Mouse (Mus musculus) midbrain, embryonic 13.5 days (tissue): ENCODE measurements around the gene C1ql4. TPM values are rescaled to one million over a fixed set of nuclear protein-coding genes. Genes with fewer than 3 reads are reported as not detected.

Source experiments
- ATAC-seq: fragments of 200-750 bp; cut with Nextera tagmentation; 2 replicates; pipeline ENCODE4 v1.8.0; 2017; ENCODE audit warnings: mild to moderate bottlenecking, moderate TSS enrichment, moderate library complexity
- H3K27ac ChIP-seq: fragments of 300-500 bp; sonication (generic); 2 replicates; pipeline ENCODE4 v1.5.1; 2015; ENCODE audit warnings: inconsistent platforms, mild to moderate bottlenecking, moderate library complexity
- H3K27me3 ChIP-seq: fragments of 300-500 bp; sonication (generic); 2 replicates; pipeline ENCODE4 v1.6.1; 2015; ENCODE audit warnings: mild to moderate bottlenecking, inconsistent platforms
- H3K36me3 ChIP-seq: fragments of 300-500 bp; sonication (generic); 2 replicates; pipeline ENCODE4 v1.6.1; 2015; ENCODE audit warnings: mild to moderate bottlenecking, inconsistent platforms
- H3K4me1 ChIP-seq: fragments of 300-500 bp; sonication (generic); replicated peaks from 2 replicates; pipeline ENCODE4 v1.6.1; 2015; ENCODE audit warnings: inconsistent platforms
- H3K4me2 ChIP-seq: fragments of 300-500 bp; sonication (generic); replicated peaks from 2 replicates; pipeline ENCODE4 v1.6.1; 2015; ENCODE audit warnings: moderate library complexity, mild to moderate bottlenecking, inconsistent platforms
- H3K4me3 ChIP-seq: fragments of 300-500 bp; sonication (generic); replicated peaks from 2 replicates; pipeline ENCODE4 v1.5.1; 2015; ENCODE audit warnings: mild to moderate bottlenecking, inconsistent platforms
- H3K9ac ChIP-seq: fragments of 300-500 bp; sonication (generic); replicated peaks from 2 replicates; pipeline ENCODE4 v1.6.1; 2015; ENCODE audit warnings: mild to moderate bottlenecking, inconsistent platforms
- H3K9me3 ChIP-seq: fragments of 300-500 bp; sonication (generic); 2 replicates; pipeline ENCODE4 v1.6.1; 2016; ENCODE audit warnings: mild to moderate bottlenecking, inconsistent platforms
- WGBS: fragments of 180-500 bp; shearing (Covaris S2); methylation state at CpG from one replicate; pipeline ENCODE4 v1.1.7; 2015; 5-methylcytosine and 5-hydroxymethylcytosine counted together
- polyA plus RNA-seq: library from polyadenylated mRNA; unstranded; fragments of >200 nt; fragmentation: Nextera tagmentation; extraction: Ambion mirVana; gene quantifications from 2 replicates; pipeline ENCODE4 v1.2.1, GENCODE M21; 2015

Gene C1ql4
- polyA plus RNA-seq, 1 experiment from 2014 or later = 13.7 TPM

DNA sequence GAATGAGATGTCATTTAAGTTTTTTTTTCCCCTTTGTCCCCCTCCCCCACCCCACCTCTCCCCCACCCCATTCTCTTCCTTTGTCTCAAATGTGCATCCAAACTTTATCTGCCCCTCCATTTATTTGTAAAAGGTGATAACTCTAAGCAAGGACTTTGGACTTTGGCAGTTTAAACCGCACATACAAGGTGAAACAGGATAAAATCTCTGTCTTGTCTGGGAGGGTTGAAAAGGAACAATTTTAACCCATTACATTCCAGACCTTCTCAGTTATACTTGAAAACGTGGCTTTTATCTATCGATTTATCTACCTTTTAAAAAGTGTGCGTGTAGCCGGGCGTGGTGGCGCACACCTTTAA is 27.4 kb upstream of the C1ql4 start:
- Histone ChIP-seq H3K36me3 (no peaks in the 10 kb centered on the region), H3K9ac (no peak overlapping the region), H3K4me3 (no peak overlapping the region), H3K9me3 (no peaks in the 10 kb centered on the region), H3K4me2 (no peak overlapping the region), H3K4me1 (no peaks in the 10 kb centered on the region), H3K27me3 (no peaks in the 10 kb centered on the region), H3K27ac (no peak overlapping the region)
- no peak for ATAC-seq
- WGBS = 87% methylated on average over 7 of the region's 7 CpGs

DNA sequence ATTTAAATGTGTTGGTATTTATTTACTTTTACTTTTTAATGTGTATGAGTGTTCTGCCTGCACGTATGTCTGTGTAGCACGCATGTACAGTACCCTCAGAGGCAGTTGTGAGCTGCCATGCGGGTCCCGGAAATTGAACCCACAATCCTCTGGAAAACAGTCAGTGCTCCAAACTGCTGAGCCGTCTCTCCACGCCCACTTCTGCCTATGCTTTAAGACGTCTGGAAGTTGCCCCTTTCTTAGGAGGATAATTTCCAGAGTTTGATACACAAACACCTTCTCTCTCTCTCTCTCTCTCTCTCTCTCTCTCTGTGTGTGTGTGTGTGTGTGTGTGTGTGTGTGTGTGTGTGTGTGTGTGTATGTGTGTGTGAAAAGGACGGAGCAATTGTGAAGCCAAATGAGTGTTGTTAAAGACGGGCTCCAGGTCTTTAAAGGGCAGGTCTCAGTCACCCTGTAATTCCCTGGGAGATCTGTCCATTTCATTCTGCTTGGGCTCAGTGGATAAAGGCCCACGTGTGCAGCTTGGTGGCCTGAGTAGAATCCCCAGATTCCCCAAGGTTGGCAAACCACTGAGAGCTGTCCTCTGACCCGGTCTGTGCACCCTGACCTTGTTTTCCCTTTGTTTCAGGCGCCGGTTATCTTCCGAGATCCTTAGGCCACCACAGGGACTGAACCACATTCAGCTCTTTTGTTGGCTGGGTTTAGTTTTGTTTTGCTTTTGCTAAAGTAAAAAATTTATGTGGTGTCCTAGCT is 26.9 kb upstream of the C1ql4 start:
- WGBS = 50% methylated on average over 14 of the region's 14 CpGs
- Histone ChIP-seq H3K36me3 (no peaks in the 10 kb centered on the region), H3K27me3 (no peaks in the 10 kb centered on the region), H3K27ac (no peak overlapping the region), H3K9ac (no peak overlapping the region), H3K4me2 (no peak overlapping the region), H3K4me3 (no peak overlapping the region), H3K9me3 (no peaks in the 10 kb centered on the region), H3K4me1 (no peaks in the 10 kb centered on the region)
- no peak for ATAC-seq

- no peak overlapping the region for H3K4me2 ChIP-seq
- no peak overlapping the region for H3K9ac ChIP-seq
- H3K27ac ChIP-seq = no peak overlapping the region
- H3K4me1 ChIP-seq = no peaks in the 10 kb centered on the region
- no peaks in the 10 kb centered on the region for H3K27me3 ChIP-seq
- no peaks in the 10 kb centered on the region for H3K36me3 ChIP-seq
- no peak for ATAC-seq
- WGBS = 13% methylated on average over 9 of the region's 9 CpGs
- no peaks in the 10 kb centered on the region for H3K9me3 ChIP-seq
- no peak overlapping the region for H3K4me3 ChIP-seq
Observed at GRCm38 (mm10) chr15:99113396-99113975, 25.9 kb upstream of the C1ql4 start.

DNA sequence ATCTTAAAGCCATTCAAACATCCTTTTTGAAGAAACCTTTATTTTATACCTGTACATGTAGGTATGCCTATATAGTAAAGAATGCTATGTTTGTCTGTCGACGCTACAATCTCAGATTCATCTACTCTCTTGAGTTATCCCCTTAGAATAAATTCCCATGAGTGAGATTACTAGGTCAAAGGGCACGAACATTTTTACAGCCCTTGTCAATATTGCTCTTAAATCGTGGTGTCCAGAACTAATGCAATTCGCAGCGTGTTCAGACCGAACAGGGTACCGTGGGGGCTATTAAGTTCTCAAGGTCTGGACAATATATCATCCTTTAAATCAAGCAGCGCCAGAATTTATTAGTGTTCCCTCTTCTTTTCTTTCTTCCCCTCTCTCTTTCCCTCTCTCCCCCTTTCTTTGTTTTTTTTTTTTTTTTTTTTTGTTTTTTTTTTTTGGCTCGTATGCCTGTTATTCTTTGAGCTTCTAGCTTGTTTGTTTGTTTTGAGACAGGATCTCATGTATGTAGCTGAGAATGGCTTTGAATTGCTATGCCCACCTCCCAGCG is 25.3 kb upstream of the C1ql4 start:
- no peak overlapping the region for H3K4me2 ChIP-seq
- no peaks in the 10 kb centered on the region for H3K27me3 ChIP-seq
- no peaks in the 10 kb centered on the region for H3K9me3 ChIP-seq
- no peaks in the 10 kb centered on the region for H3K4me1 ChIP-seq
- no peak overlapping the region for H3K4me3 ChIP-seq
- H3K9ac ChIP-seq = no peak overlapping the region
- WGBS = 63% methylated on average over 11 of the region's 11 CpGs
- no peak for ATAC-seq
- no peak overlapping the region for H3K27ac ChIP-seq
- no peaks in the 10 kb centered on the region for H3K36me3 ChIP-seq

DNA sequence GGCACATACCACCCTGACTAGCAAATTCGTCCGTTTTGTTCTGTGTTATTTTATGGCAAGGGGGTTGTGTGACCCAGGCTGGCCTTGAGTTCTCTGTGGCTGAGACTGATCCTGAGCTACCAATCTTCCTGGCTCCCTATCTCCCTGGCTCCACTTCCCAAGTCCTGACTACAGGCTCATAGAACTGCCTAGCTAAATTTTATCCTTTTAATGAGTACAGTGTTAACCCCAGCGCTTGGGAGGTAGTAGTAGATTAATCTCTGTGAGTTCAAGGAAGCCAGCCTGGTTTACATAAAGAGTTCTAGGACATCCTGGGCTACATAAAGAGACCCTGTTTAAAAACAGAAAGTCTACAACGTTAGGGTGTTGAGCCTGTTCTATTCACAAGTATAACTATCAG is 24.2 kb upstream of the C1ql4 start:
- H3K36me3 ChIP-seq = no peaks in the 10 kb centered on the region
- no peak overlapping the region for H3K4me2 ChIP-seq
- no peaks in the 10 kb centered on the region for H3K4me1 ChIP-seq
- 71% methylated on average over 4 of the region's 4 CpGs for WGBS
- H3K27me3 ChIP-seq = no peaks in the 10 kb centered on the region
- no peaks in the 10 kb centered on the region for H3K9me3 ChIP-seq
- H3K4me3 ChIP-seq = no peak overlapping the region
- H3K9ac ChIP-seq = no peak overlapping the region
- ATAC-seq = no peak
- no peak overlapping the region for H3K27ac ChIP-seq

- no peak for ATAC-seq
- 91% methylated on average over 3 of the region's 3 CpGs for WGBS
Observed at GRCm38 (mm10) chr15:99111139-99111538, 23.5 kb upstream of the C1ql4 start.

DNA sequence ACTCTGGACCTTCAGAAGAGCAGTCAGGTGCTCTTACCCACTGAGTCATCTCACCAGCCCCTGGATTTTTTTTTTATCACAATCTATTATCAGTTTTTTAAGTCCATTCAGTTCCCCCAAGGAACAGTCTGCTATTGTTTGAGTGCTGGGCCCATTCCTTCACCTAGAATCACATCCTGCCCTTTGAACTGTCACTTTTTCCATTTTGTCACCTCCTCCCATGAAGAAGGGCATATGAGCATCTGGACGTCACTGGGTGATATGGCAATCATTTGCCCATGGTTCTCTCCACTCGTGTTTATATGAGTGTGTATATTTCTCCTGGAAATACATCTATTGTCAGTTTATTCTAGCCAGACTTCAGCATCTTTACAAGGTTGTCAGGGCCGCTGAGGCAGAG is 20.2 kb upstream of the C1ql4 start:
- Histone ChIP-seq H3K27ac (no peak overlapping the region), H3K9me3 (no peaks in the 10 kb centered on the region), H3K9ac (no peak overlapping the region), H3K27me3 (no peaks in the 10 kb centered on the region), H3K4me3 (no peak overlapping the region), H3K4me1 (no peaks in the 10 kb centered on the region), H3K4me2 (no peak overlapping the region), H3K36me3 (no peaks in the 10 kb centered on the region)
- 85% methylated on average over 3 of the region's 3 CpGs for WGBS
- ATAC-seq = no peak

More at GRCm38 (mm10) chr15:99111139-99111538, 23.5 kb upstream of the C1ql4 start:
- Histone ChIP-seq H3K9ac (no peak overlapping the region), H3K27me3 (no peaks in the 10 kb centered on the region), H3K4me1 (no peaks in the 10 kb centered on the region), H3K4me2 (no peak overlapping the region), H3K27ac (no peak overlapping the region), H3K4me3 (no peak overlapping the region), H3K36me3 (no peaks in the 10 kb centered on the region), H3K9me3 (no peaks in the 10 kb centered on the region)

DNA sequence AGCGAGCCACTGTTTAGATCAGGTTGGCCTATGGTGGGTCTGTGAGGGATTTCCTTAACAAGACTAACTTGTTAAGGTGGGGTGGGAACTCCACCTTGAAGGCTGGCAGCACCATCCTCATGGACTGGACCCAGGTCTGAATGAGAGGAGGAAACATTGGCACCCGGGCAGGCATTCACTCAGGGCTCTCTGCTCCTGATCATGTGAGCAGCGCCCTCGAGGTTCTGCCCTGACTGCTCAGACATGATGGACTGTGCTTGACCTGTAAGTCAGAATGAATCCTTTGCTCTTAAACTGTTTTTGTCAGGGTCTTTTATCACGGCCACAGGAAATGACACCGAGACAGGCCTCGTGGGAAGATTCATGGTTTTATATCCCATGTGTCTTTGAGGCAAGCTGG is 17.6 kb upstream of the C1ql4 start:
- Histone ChIP-seq H3K4me1 (no peaks in the 10 kb centered on the region), H3K27me3 (peaks cover 8% of the 10 kb centered on the region), H3K9ac (no peak overlapping the region), H3K9me3 (no peaks in the 10 kb centered on the region), H3K4me3 (no peak overlapping the region), H3K4me2 (no peak overlapping the region), H3K36me3 (no peaks in the 10 kb centered on the region), H3K27ac (no peak overlapping the region)
- 86% methylated on average over 7 of the region's 7 CpGs for WGBS
- ATAC-seq = no peak

GRCm38 (mm10) chr15:99099984-99100383 is 12.4 kb upstream of the C1ql4 start:
- Histone ChIP-seq H3K4me2 (no peak overlapping the region), H3K4me3 (no peak overlapping the region), H3K9me3 (no peaks in the 10 kb centered on the region), H3K27ac (no peak overlapping the region), H3K9ac (no peak overlapping the region), H3K36me3 (no peaks in the 10 kb centered on the region), H3K27me3 (peaks cover 58% of the 10 kb centered on the region), H3K4me1 (peaks cover 39% of the 10 kb centered on the region)
- no peak for ATAC-seq
- WGBS = 50% methylated on average over 3 of the region's 3 CpGs

DNA sequence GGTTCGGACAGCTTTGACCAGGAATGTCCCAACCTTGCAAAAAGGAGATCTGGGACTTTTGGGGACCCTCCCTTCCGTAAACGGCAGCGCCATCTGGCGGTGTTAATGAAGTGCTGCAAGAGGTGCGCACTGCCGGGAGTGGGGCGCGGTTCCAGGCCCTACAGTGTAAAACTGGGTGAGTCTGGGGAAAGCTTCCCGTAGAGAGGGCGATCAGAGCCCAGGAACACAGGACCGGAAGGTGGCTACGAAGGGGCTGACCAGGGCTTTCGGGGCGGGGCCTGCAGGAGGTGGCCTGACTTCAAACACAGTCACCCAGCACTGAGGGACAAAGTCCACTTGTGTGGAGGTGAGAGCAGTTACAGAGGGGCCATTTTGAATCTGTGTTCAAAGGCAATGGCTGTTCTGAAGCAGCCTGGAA is 11.5 kb upstream of the C1ql4 start:
- ATAC-seq = peak; percentile 19; the same call in 1 of the 2 replicates
- H3K4me3 ChIP-seq = no peak overlapping the region
- H3K4me2 ChIP-seq = peak overlapping the region; percentile 70
- no peak overlapping the region; the same call in 1 of the 2 replicates for H3K9ac ChIP-seq
- under 1% methylated on average over 15 of the region's 15 CpGs for WGBS
- H3K27ac ChIP-seq = no peak overlapping the region
- peaks cover 64% of the 10 kb centered on the region for H3K27me3 ChIP-seq
- H3K36me3 ChIP-seq = no peaks in the 10 kb centered on the region
- H3K4me1 ChIP-seq = peaks cover 45% of the 10 kb centered on the region
- no peaks in the 10 kb centered on the region for H3K9me3 ChIP-seq

GRCm38 (mm10) chr15:99098493-99098861 is 10.9 kb upstream of the C1ql4 start:
- Histone ChIP-seq H3K27ac (no peak overlapping the region), H3K9ac (no peak overlapping the region), H3K27me3 (peaks cover 64% of the 10 kb centered on the region), H3K36me3 (no peaks in the 10 kb centered on the region), H3K9me3 (no peaks in the 10 kb centered on the region), H3K4me2 (peak overlapping the region; percentile 70), H3K4me3 (peak overlapping the region; percentile 42), H3K4me1 (peaks cover 50% of the 10 kb centered on the region)
- ATAC-seq = no peak
- WGBS = 2% methylated on average over 9 of the region's 9 CpGs

DNA sequence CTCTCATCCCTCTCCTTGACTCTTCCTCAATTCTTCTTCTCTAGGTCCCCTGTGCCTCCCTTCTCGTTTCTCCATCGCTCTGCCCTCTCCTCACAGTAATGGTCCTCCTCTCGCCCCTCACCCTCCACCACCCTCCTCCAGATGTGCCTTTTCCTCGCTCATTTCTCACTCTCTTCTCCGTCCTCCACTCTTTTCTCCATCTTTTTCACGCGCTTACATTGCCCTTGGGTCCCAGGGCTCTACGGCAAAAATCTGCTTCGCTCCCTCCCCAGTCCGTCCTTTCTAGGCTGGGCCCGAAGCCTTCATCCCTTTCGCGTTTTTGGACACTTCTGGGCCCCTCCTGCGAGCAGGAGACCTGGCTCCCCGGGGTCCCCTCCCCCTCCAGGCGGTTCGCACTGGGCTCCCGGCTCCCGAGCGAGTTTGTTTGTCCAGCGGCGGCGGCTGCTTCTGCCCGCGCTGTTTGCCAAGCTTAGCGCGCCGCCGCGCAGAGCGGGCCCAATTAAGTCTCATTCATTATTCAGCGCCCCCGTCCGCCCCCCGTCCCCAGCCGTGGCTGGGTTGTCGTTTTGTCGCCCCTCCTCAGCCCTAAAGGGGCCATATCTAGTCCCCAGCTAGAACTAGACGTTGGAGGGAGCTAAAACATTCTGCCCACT is 10.3 kb upstream of the C1ql4 start:
- WGBS = 1% methylated on average over 39 of the region's 39 CpGs
- H3K4me1 ChIP-seq = peaks cover 55% of the 10 kb centered on the region
- H3K4me3 ChIP-seq = peak overlapping the region; percentile 42
- H3K9ac ChIP-seq = peak overlapping the region; percentile 52
- ATAC-seq = no peak
- peaks cover 68% of the 10 kb centered on the region for H3K27me3 ChIP-seq
- H3K4me2 ChIP-seq = peak overlapping the region; percentile 70
- H3K36me3 ChIP-seq = no peaks in the 10 kb centered on the region
- no peak overlapping the region for H3K27ac ChIP-seq
- H3K9me3 ChIP-seq = no peaks in the 10 kb centered on the region
